Mouse (Mus musculus): ENCODE measurements around the gene Camsap2.

GRCm38 (mm10) chr1:136346373-136347035 is 600 bp upstream of the Camsap2 start:
- TF ChIP-seq CTCF (IDR thresholded peaks at IDR 0.05; ENCODE audit: low read depth) (no peak), EP300 (optimal IDR thresholded peaks at IDR 0.05) (no peak)
